Mouse (Mus musculus) forebrain, embryonic 11.5 days (tissue): Measurements from ENCODE around the gene Kif16b. TPM values are rescaled to one million over a fixed set of nuclear protein-coding genes. Genes with fewer than 3 reads are reported as not detected.

Source experiments
- ATAC-seq: fragments of 200-750 bp; cut with Nextera tagmentation; replicated peaks from 2 replicates; pipeline ENCODE4 v1.8.0; 2017; ENCODE audit warnings: moderate TSS enrichment; ENCODE audit not compliant: low FRiP score
- DNase-seq: peaks from one replicate; pipeline ENCODE4 v3.0.0-alpha.2; 2017; ENCODE audit warnings: low spot score
- H3K27ac ChIP-seq: fragments of 300-500 bp; sonication (generic); 2 replicates; pipeline ENCODE4 v1.5.1; 2014; ENCODE audit warnings: low read depth, low read length
- H3K27me3 ChIP-seq: fragments of 300-500 bp; sonication (generic); 2 replicates; pipeline ENCODE4 v1.6.1; 2014; ENCODE audit warnings: mild to moderate bottlenecking, low read length, mixed read lengths; ENCODE audit not compliant: control insufficient read depth, insufficient read depth
- H3K36me3 ChIP-seq: fragments of 300-500 bp; sonication (generic); 2 replicates; pipeline ENCODE4 v1.6.1; 2014; ENCODE audit warnings: mild to moderate bottlenecking, low read length, moderate library complexity, mixed read lengths; ENCODE audit not compliant: control insufficient read depth, insufficient read depth
- H3K4me1 ChIP-seq: fragments of 300-500 bp; sonication (generic); replicated peaks from 2 replicates; pipeline ENCODE4 v1.6.1; 2014; ENCODE audit warnings: low read length, mixed read lengths; ENCODE audit not compliant: control insufficient read depth, insufficient read depth
- H3K4me2 ChIP-seq: fragments of 300-500 bp; sonication (generic); 2 replicates; pipeline ENCODE4 v1.6.1; 2014; ENCODE audit warnings: low read depth, mild to moderate bottlenecking, low read length, moderate library complexity, mixed read lengths; ENCODE audit not compliant: severe bottlenecking
- H3K4me3 ChIP-seq: fragments of 300-500 bp; sonication (generic); 2 replicates; pipeline ENCODE4 v1.5.1; 2014; ENCODE audit warnings: low read depth, low read length
- H3K9ac ChIP-seq: fragments of 300-500 bp; sonication (generic); 2 replicates; pipeline ENCODE4 v1.6.1; 2014; ENCODE audit warnings: low read length
- H3K9me3 ChIP-seq: fragments of 300-500 bp; sonication (generic); 2 replicates; pipeline ENCODE4 v1.6.1; 2016; ENCODE audit warnings: low read length, mixed read lengths; ENCODE audit not compliant: control insufficient read depth
- WGBS: fragments of 180-500 bp; shearing (Covaris S2); extraction: QIAGEN DNeasy Blood & Tissue Kit; methylation state at CpG from one replicate; pipeline ENCODE4 v1.1.7; 2014; 5-methylcytosine and 5-hydroxymethylcytosine counted together
- polyA plus RNA-seq: library from polyadenylated mRNA; unstranded; fragments of >200 nt; fragmentation: Nextera tagmentation; extraction: Ambion mirVana; gene quantifications from 2 replicates; pipeline ENCODE4 v1.2.1, GENCODE M21; 2014

The Kif16b gene
- polyA plus RNA-seq, 1 experiment from 2014 or later: 8.9 TPM

GRCm38 (mm10) chr2:142689496-142689895, 211.8 kb downstream of the Kif16b start:
- no peak for ATAC-seq
- no peak for DNase-seq
- Histone ChIP-seq H3K4me1 (no peaks in the 10 kb centered on the region), H3K27ac (no peak overlapping the region), H3K9me3 (no peaks in the 10 kb centered on the region), H3K4me2 (no peak overlapping the region), H3K36me3 (no peaks in the 10 kb centered on the region), H3K4me3 (no peak overlapping the region), H3K9ac (no peak overlapping the region), H3K27me3 (no peaks in the 10 kb centered on the region)
- whole genome bisulfite sequencing: 85% methylated on average over 2 of the region's 2 CpGs

- Histone ChIP-seq H3K9ac (no peak overlapping the region), H3K4me3 (no peak overlapping the region), H3K36me3 (no peaks in the 10 kb centered on the region), H3K4me1 (no peaks in the 10 kb centered on the region), H3K27ac (no peak overlapping the region), H3K4me2 (no peak overlapping the region), H3K27me3 (no peaks in the 10 kb centered on the region), H3K9me3 (no peaks in the 10 kb centered on the region)
- no peak for ATAC-seq
- 91% methylated on average over 4 of the region's 4 CpGs for WGBS
- no peak for DNase-seq
Observed at GRCm38 (mm10) chr2:142687936-142688514, 213.3 kb downstream of the Kif16b start.

GRCm38 (mm10) chr2:142682965-142683709, 218.2 kb downstream of the Kif16b start:
- Histone ChIP-seq H3K4me1 (no peaks in the 10 kb centered on the region), H3K9me3 (no peaks in the 10 kb centered on the region), H3K27ac (no peak overlapping the region), H3K9ac (no peak overlapping the region), H3K27me3 (no peaks in the 10 kb centered on the region), H3K4me3 (no peak overlapping the region), H3K36me3 (no peaks in the 10 kb centered on the region), H3K4me2 (no peak overlapping the region)
- WGBS: 89% methylated on average over 5 of the region's 5 CpGs
- ATAC-seq (no peak), DNase-seq (no peak)

GRCm38 (mm10) chr2:142668426-142668825, 232.9 kb downstream of the Kif16b start:
- 91% methylated on average over 3 of the region's 3 CpGs for WGBS
- no peak for DNase-seq
- Histone ChIP-seq H3K9me3 (no peaks in the 10 kb centered on the region), H3K27ac (no peak overlapping the region), H3K4me1 (no peaks in the 10 kb centered on the region), H3K27me3 (no peaks in the 10 kb centered on the region), H3K4me2 (no peak overlapping the region), H3K9ac (no peak overlapping the region), H3K4me3 (no peak overlapping the region), H3K36me3 (no peaks in the 10 kb centered on the region)
- no peak for ATAC-seq

- H3K4me3 ChIP-seq: no peak overlapping the region
- no peak overlapping the region for H3K4me2 ChIP-seq
- DNase-seq (no peak), ATAC-seq (no peak)
- H3K27me3 ChIP-seq: no peaks in the 10 kb centered on the region
- no peak overlapping the region for H3K9ac ChIP-seq
- no peaks in the 10 kb centered on the region for H3K36me3 ChIP-seq
- no peaks in the 10 kb centered on the region for H3K4me1 ChIP-seq
- H3K27ac ChIP-seq: no peak overlapping the region
- no peaks in the 10 kb centered on the region for H3K9me3 ChIP-seq
- 87% methylated on average over 7 of the region's 7 CpGs for WGBS
Observed at GRCm38 (mm10) chr2:142651591-142651990, 249.7 kb downstream of the Kif16b start.

GRCm38 (mm10) chr2:142648023-142648453, 253.3 kb downstream of the Kif16b start:
- no peak for ATAC-seq
- no peak for DNase-seq
- 68% methylated on average over 8 of the region's 8 CpGs for WGBS
- Histone ChIP-seq H3K27ac (no peak overlapping the region), H3K9me3 (no peaks in the 10 kb centered on the region), H3K4me1 (no peaks in the 10 kb centered on the region), H3K9ac (no peak overlapping the region), H3K36me3 (no peaks in the 10 kb centered on the region), H3K27me3 (no peaks in the 10 kb centered on the region), H3K4me2 (no peak overlapping the region), H3K4me3 (no peak overlapping the region)

- H3K4me2 ChIP-seq: no peak overlapping the region
- no peak overlapping the region for H3K9ac ChIP-seq
- no peak overlapping the region for H3K27ac ChIP-seq
- ATAC-seq (no peak), DNase-seq (no peak)
- no peaks in the 10 kb centered on the region for H3K36me3 ChIP-seq
- no peaks in the 10 kb centered on the region for H3K9me3 ChIP-seq
- H3K4me3 ChIP-seq: no peak overlapping the region
- 87% methylated on average over 4 of the region's 4 CpGs for WGBS
- H3K4me1 ChIP-seq: no peaks in the 10 kb centered on the region
- H3K27me3 ChIP-seq: no peaks in the 10 kb centered on the region
Observed at GRCm38 (mm10) chr2:142646863-142647262, 254.5 kb downstream of the Kif16b start.

- no peak for ATAC-seq
- 88% methylated on average over 2 of the region's 2 CpGs for WGBS
Observed at GRCm38 (mm10) chr2:142641766-142642165, 259.6 kb downstream of the Kif16b start.

More at GRCm38 (mm10) chr2:142641766-142642165, 259.6 kb downstream of the Kif16b start:
- Histone ChIP-seq H3K27me3 (no peaks in the 10 kb centered on the region), H3K4me2 (no peak overlapping the region), H3K9ac (no peak overlapping the region), H3K4me1 (no peaks in the 10 kb centered on the region), H3K4me3 (no peak overlapping the region), H3K9me3 (no peaks in the 10 kb centered on the region), H3K36me3 (no peaks in the 10 kb centered on the region), H3K27ac (no peak overlapping the region)
- no peak for DNase-seq
